Mouse (Mus musculus): ENCODE data around the gene Prpf38a.

Gene Prpf38a

DNA sequence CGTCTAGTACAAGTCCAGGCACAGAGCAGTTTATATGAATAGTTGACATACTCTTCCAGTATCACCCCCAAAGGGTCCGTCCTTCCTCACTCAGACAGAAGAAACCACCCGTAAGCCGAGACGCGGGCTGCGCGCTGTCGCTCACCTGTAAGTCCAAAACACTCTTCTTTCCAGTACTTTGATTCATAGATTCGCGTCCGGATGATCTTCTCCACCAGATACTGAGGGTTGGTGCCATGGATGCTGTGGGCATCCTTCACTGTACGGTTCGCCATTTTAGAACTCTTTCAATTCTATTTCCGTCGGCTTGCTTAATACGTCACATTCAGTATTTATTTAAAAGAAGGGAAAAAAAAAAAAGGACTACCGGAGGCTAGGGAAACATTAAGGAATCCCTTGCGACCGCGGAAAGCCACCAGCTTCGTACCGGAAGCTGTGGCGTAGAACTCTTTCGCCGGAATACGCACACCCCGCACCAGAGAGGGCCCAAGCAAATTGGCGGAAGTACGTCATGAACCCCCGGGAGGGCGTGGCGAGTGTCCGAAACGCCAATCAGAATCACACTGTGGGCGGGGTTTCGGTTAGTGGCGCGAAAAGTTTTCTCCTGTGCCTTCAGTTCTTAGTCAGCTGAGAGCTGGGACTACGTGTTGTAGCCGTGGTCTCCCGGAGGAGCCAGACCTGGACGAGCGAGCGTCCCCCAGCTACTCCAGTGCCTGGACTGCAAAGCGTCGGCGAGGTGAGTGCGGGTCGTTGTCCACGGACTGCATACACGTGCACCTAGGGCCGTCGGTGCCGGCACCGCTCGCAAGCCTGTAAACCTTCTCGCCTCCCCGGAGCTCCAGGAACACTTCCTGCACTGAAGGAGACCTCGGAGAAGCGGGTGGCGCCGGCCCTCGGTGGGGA is at the start of gene Prpf38a, which contains the start of gene Orc1:
TSS of gene Prpf38a (minus strand) at position 497 of the 903 bp plus-strand sequence.
TSS of gene Orc1 (plus strand) at position 584 of the 903 bp plus-strand sequence.
- DNase-seq (ENCODE audit: low read depth): peak; percentile 100

DNA sequence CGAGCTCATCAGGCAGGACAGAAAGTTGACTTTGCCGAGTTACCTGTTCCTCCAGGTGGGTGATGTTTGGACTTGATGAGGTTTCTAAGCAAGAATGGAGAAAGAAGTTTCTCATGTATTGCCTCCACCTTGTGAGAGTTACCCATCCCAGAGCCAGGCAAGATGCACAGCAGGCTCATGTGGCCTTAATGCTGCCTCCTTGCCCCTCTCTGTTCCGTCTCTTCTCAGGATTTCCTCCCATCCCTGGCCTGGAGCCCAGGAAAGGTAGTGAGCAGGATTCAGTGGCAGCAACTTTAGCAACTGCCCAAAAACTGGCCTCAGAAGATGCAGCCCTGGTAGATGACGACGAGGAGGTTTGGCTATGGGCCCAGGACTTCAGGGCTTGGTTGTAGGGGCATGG is 47.9 kb upstream of the Prpf38a start:
- no peak for DNase-seq (ENCODE audit: low read depth)

DNA sequence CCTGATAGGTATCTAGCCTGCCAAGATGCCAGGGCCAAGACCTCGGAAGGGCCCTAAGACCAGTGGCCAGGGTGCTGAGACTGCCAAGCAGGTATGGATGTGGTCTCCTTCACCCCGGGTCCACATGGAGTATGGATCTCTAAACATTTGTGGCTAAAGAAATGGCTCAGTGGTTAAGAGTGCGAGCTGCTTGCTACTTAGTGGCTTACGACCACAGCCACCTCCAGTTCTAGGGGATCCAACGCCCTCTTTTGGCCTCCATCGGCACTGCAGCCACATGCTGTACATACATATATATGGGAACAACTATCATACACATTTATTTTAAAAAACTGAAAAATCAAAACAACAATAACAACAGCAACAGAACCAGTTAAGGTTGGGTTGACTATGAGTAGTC is 42.4 kb upstream of the Prpf38a start:
- DNase-seq (ENCODE audit: low read depth): peak; percentile 58

DNA sequence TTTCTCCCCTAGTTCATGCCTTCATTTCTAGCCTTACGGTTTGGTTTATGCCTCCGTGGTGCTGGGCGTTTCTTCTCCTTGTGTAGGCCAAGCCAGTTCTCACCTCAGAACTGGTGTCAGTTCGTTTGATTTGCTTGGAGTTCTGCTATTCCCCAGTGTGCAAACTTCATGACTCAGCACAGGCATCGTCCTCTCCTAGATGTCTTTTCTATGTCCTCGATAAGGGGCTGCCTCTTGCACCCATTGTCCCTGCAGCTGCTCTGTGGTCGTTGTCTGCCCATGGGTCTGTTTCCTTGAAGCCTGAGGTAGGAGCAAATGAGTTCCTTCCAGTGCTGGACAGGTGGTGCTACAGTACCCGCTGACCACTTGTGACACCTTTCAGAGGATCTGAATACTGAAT is 41.4 kb upstream of the Prpf38a start:
- DNase-seq (ENCODE audit: low read depth): no peak

DNA sequence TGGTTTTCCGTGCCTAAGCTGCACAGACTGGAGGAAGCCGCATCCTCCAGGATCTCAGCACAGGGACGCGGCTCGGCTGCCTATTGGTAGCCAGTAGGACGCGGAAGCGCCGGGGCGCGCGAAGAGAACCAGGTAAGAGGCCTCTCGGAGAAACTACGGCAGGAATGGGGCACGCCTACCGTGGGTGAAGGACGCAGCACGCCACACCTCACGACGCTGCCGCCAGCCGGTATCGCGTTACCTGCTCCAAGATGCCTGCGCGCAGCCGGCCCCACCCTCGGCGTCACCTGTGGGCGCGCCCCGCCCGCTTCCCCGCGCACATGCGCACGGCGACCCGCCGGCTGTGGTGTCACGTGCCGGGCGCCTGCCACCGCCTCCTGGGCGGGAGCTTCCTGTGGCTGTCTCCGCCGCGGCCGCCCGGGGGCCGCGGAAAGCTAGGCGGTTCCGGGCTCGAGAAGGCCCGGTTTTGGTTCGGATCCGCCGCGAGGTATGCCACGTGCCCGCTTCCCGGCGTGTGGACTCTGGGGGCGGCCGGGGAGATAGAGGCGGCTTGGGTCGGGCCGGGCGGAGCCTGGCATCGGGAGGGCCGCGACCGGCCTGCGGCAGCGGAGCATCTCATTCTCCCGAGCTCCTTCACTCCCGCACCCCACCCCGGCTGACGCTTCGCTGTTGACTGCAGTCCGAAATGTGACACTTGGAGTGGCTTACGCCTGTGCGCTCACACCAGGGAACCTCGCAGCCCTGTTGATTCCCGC is 40.6 kb upstream of the Prpf38a start, which contains the start of gene Cc2d1b:
TSS of gene Cc2d1b (plus strand) at position 354 of the 755 bp plus-strand sequence.
- peak; percentile 96 for DNase-seq (ENCODE audit: low read depth)

DNA sequence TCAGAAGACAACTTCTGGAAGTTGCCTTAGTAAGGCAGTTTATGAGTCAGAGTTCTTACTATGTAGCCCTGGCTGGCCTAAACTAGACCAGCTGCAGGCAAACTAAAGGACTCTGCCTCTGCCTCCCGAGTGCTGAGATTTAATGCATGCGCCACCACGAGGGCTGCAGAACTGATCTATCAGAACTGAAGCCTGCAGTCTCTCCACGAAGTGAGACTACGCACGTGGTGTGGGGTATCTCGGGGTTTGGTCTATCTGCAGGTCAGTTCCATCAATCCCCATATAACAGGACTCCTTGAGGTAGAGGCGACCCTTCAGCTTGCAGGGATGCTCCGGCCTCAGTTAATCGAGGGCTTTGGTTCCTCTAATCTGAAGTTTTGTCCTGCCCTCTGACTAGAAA is 40.0 kb upstream of the Prpf38a start:
- no peak for DNase-seq (ENCODE audit: low read depth)

DNA sequence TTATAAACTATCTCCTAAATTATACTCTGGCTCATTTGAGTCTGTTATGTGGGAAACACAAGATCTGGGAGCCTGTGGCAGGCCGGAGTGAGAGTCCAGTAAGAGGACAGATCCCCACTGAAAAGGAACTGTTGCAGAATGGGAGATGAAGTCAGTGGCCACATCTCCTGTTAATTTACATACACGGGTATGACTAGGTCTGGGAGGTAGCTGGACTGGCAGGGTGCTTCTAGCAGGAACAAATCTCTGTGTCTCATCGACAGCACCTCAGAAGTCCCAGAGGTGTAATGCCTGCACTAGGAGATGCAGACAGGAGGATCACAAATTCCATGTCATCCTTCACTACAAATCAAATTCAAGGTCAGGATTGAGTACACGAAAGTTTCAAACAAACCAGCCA is 39.5 kb upstream of the Prpf38a start:
- DNase-seq (ENCODE audit: low read depth): peak; percentile 5

DNA sequence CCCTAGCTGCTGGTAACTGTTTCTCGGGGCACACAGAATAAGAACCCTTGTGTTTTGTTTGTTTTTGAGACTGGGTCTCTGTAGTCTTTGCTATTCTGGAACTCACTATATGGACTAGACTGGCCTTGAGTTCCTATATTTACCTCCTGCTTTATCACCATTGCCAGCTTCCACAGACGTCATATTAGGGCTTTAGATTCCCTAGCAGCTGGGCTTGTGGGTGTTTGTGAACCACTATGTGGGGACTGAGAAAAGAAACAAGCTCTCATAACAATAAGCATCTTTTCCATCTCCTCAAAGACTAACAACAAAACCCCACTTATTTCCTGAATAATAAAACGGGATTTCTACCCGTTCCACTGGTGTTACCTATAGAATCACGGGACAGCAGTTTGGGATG is 31.8 kb upstream of the Prpf38a start:
- DNase-seq (ENCODE audit: low read depth): no peak

DNA sequence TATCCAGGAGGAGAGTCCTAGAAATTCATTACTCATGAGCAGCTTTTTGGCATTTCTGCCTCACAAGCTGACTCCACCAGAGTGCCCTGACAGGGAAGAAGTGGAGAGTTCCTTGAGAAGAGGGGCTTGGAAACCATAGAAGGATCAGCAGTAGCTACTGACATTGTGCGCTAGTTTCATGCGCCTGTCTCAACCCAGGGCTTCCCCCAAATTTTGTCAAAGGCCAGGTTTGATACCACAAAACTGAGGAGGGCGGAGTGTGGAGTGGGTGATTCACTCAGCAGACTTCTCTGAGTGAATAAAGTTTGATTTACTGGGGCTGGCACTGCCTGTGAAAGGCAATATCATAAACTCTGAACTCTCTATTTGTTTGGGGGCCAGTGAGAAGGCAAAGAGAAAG is 29.5 kb upstream of the Prpf38a start:
- no peak for DNase-seq (ENCODE audit: low read depth)

DNA sequence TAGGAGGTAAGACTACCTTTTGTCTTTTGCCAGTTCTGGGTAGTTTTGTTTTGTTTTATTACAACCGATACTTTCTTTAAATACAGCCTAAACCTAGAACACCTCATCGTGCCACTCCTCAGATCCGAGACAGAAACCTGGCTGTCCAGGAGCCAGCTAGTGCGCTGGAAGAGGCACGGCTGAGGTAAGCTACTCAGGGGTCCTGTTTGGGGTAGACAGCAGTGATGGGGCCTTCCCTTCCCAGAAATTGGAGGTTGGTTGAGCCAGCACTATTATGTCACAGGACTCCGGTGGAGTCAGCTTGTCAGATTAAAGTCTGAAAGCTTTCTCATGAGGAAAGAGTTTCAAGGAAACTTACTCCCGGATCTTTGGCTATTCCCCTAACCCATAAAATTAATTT is 22.7 kb upstream of the Prpf38a start:
- no peak for DNase-seq (ENCODE audit: low read depth)

DNA sequence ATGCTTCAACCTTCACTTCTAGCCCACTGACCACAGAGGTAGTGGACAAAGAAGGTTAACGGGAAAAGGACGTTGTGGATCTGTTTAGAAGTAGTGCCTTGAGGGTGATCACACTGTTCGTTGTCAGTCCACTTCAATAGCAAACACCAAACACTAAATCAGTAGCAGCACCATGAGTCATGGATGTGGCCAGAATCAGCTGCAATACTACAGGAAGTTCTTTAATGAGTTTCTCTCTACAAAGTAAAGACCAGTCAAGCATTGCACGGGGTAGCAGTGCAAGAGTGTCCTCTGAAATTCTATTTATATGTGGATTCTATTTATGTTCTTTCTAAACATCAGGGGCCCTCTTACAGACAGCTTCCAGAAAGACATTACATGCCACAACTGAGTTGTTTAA is 19.2 kb upstream of the Prpf38a start:
- no peak for DNase-seq (ENCODE audit: low read depth)

DNA sequence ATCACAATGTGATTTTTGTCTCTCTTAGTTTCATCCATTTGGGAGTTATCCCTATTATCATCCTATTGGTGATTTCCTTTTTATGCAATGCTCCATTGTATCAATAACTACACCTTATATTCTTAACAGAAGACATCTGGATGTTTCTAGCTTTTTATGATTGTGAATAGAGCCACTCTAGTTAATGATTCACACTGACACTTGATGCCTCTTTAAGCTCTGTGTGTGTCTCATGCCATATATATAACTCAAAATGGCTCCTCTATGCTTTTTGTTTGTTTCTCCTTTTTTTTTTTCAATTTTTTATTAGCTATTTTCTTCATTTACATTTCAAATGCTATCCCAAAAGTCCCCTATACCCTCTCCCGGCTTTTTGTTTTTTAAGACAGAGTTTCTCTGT is 16.6 kb upstream of the Prpf38a start:
- DNase-seq (ENCODE audit: low read depth): no peak

DNA sequence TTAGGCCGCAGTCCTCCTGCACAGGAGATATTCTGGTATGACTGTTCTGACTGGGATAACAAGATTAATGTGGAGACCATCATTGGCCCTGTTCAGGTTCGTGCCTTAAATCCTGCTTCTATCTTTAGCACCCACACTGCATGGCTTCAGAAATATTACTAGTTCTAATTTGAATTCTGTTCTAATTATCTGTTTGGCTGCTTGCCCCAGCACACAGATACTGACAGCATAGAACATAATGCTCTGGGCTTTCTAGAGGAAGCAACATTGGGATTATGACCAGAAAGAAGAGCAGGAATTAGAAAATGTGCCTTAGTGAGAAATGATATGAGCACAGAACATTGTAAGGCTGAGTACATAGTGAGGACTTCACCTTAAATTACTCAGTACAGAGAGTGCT is 14.2 kb upstream of the Prpf38a start:
- no peak for DNase-seq (ENCODE audit: low read depth)

DNA sequence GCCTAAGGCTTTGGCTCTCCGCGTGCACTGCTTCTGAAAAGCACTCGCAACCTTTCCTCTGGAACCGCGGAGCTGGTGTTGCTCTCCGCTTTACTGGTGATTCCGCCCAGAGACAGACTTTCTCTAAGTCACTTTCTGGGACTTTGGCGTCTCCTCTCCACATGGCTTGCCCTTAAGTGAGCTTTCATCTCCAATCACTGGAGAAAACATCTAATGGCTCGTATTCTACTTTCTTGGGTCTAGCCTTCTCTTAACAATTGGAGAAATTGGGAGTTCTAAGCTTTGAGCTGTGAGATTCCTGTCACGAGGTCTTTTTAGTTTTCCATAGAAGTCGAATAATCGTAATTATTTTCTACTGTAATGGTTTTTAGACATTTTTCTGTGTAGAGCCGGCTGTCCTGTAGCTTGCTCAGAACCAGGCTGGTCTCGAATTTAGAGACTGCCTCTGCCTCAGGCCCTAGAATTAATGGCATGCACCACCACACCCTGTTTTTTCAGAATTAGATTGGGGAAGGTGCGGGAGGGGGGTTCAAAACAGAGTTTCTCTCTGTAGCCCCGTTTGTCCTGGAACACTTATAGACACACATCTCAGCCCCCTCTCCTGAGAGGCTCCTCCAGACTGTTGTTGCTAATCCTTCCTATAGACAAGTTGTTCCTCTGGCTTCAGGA is 741 bp upstream of the Prpf38a start:
- DNase-seq (ENCODE audit: low read depth): no peak

DNA sequence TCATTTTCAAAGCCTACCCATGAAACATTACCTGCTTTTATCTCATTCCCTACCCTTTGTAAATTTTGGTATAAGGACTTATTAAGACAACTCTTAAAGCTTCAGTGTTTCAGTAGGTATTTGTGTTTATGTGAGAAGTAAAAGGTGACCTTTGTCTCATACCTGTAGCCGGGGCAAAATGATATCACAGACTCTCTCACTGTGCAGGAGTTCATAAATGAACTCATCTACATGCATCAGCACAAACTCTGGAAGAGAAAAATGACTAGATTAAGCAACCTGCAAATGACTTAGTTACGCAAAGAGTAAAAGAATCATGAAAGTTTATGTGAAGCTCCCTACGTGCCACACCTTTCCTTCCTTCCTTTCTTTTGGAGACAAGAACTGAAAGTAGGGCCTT is 6.5 kb downstream of the Prpf38a start:
- DNase-seq (ENCODE audit: low read depth): no peak

DNA sequence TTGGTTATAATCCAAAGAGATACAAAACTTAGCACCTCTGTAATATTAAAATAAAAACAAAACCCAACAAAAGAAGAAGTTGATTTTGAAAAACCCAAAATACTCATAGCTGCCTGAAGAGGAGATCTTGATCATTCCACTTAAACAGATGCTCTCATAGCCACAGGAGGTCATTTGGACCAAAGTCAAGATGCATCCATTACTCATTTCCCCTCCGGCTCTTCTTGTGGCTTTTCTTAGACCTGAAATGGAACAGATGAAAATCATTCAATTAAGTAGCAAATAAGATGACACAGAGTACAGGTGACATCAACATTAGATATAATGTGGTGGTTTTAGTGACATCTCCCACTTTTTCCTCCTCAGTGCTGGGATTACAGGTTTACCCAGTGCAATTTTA is 14.1 kb downstream of the Prpf38a start:
- no peak for DNase-seq (ENCODE audit: low read depth)

DNA sequence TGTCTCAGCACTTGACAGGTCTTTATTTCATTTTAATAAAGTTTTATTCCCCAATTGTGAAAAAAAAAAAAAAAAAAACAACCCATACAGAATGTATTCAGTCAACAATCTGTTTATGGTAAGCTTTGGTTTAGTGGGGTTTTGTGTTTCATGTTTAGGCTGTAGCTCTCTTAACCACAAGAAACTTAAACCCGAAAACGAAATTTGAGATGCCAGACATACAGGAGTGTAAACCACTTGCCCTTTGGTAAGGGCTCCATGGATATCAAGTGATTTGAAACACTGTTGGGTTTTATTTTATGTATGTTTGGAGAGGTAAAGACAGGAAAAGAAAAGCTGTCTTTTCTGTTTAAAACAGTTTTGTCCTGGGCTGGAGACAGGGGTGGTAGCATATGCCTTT is 39.4 kb downstream of the Prpf38a start:
- no peak for DNase-seq (ENCODE audit: low read depth)
